Mouse (Mus musculus): ENCODE measurements around the gene Six4. TPM values are rescaled to one million over a fixed set of nuclear protein-coding genes. Genes with fewer than 3 reads are reported as not detected.
"Not testable (repeated sequence)": the region's sequence is repeated elsewhere in the genome, so short reads cannot be mapped to it uniquely, and the experiment has no call there.

Gene Six4
- polyA plus RNA-seq, 1 experiment from 2014 or later = 0.54 TPM

- peaks cover 29% of the 10 kb centered on the region for H3K4me1 ChIP-seq
- H3K4me3 ChIP-seq (replicated peaks) = peak overlapping the region; percentile 64
- no peaks in the 10 kb centered on the region for H3K9me3 ChIP-seq (replicated peaks)
- peak; percentile 55 for ATAC-seq (ENCODE audit: low FRiP score)
- peaks cover 18% of the 10 kb centered on the region; the same call in 1 of the 2 replicates for H3K27me3 ChIP-seq (replicated peaks)
- WGBS = 1% methylated on average over 44 of the region's 44 CpGs
- H3K27ac ChIP-seq (replicated peaks) = no peak overlapping the region
- peak overlapping the region; percentile 61 for H3K9ac ChIP-seq (replicated peaks)
- H3K36me3 ChIP-seq = no peaks in the 10 kb centered on the region
- peak overlapping the region; percentile 99 for H3K4me2 ChIP-seq
Measured at GRCm38 (mm10) chr12:73111561-73112325, 1.5 kb downstream of the Six4 start.

GRCm38 (mm10) chr12:73110431-73111111, 2.7 kb downstream of the Six4 start:
- Histone ChIP-seq H3K9me3 (replicated peaks) (no peaks in the 10 kb centered on the region), H3K36me3 (no peaks in the 10 kb centered on the region), H3K27me3 (replicated peaks) (peaks cover 18% of the 10 kb centered on the region; the same call in 1 of the 2 replicates), H3K9ac (replicated peaks) (peak overlapping the region; percentile 26), H3K27ac (replicated peaks) (no peak overlapping the region), H3K4me2 (peak overlapping the region; percentile 99), H3K4me1 (peaks cover 29% of the 10 kb centered on the region), H3K4me3 (replicated peaks) (peak overlapping the region; percentile 64)
- 5% methylated on average over 23 of the region's 23 CpGs for WGBS
- no peak for ATAC-seq (ENCODE audit: low FRiP score)

GRCm38 (mm10) chr12:73107821-73108220, 5.4 kb downstream of the Six4 start:
- ATAC-seq (ENCODE audit: low FRiP score) = no peak
- 79% methylated on average over 2 of the region's 2 CpGs for WGBS

GRCm38 (mm10) chr12:73103713-73104112, 9.5 kb downstream of the Six4 start:
- WGBS = 95% methylated on average over 12 of the region's 12 CpGs
- H3K27me3 ChIP-seq (replicated peaks) = 0 out of 2 replicates have a peak, but pooled peaks cover 3% of the 10 kb centered on the region
- H3K9ac ChIP-seq (replicated peaks) = no peak overlapping the region
- no peak overlapping the region for H3K4me2 ChIP-seq
- H3K36me3 ChIP-seq = peaks cover 8% of the 10 kb centered on the region
- ATAC-seq (ENCODE audit: low FRiP score) = no peak
- H3K9me3 ChIP-seq (replicated peaks) = 0 out of 2 replicates have a peak, but pooled peaks cover 4% of the 10 kb centered on the region
- no peak overlapping the region for H3K27ac ChIP-seq (replicated peaks)
- H3K4me1 ChIP-seq = no peaks in the 10 kb centered on the region
- no peak overlapping the region for H3K4me3 ChIP-seq (replicated peaks)

More at GRCm38 (mm10) chr12:73107821-73108220, 5.4 kb downstream of the Six4 start:
- H3K36me3 ChIP-seq = peaks cover 8% of the 10 kb centered on the region
- no peak overlapping the region for H3K4me3 ChIP-seq (replicated peaks)
- H3K4me1 ChIP-seq = peaks cover 26% of the 10 kb centered on the region
- H3K9ac ChIP-seq (replicated peaks) = no peak overlapping the region
- H3K9me3 ChIP-seq (replicated peaks) = 0 out of 2 replicates have a peak, but pooled peaks cover 4% of the 10 kb centered on the region
- peaks cover 10% of the 10 kb centered on the region; the same call in 1 of the 2 replicates for H3K27me3 ChIP-seq (replicated peaks)
- H3K4me2 ChIP-seq = no peak overlapping the region
- H3K27ac ChIP-seq (replicated peaks) = no peak overlapping the region

GRCm38 (mm10) chr12:73098593-73098992, 14.7 kb downstream of the Six4 start:
- H3K4me1 ChIP-seq = no peaks in the 10 kb centered on the region
- no peak overlapping the region for H3K4me2 ChIP-seq
- 0 out of 2 replicates have a peak, but pooled peaks cover 4% of the 10 kb centered on the region for H3K9me3 ChIP-seq (replicated peaks)
- ATAC-seq (ENCODE audit: low FRiP score) = no peak
- peaks cover 8% of the 10 kb centered on the region for H3K36me3 ChIP-seq
- H3K9ac ChIP-seq (replicated peaks) = no peak overlapping the region
- no peaks in the 10 kb centered on the region for H3K27me3 ChIP-seq (replicated peaks)
- H3K4me3 ChIP-seq (replicated peaks) = no peak overlapping the region
- 90% methylated on average over 4 of the region's 4 CpGs for WGBS
- H3K27ac ChIP-seq (replicated peaks) = no peak overlapping the region

- 92% methylated on average over 5 of the region's 5 CpGs for WGBS
- H3K4me3 ChIP-seq (replicated peaks); ATAC-seq (ENCODE audit: low FRiP score); H3K36me3 ChIP-seq; H3K9ac ChIP-seq (replicated peaks); H3K27ac ChIP-seq (replicated peaks); H3K9me3 ChIP-seq (replicated peaks); H3K4me2 ChIP-seq; H3K27me3 ChIP-seq (replicated peaks); H3K4me1 ChIP-seq: not testable (repeated sequence)
Measured at GRCm38 (mm10) chr12:73096177-73096576, 17.1 kb downstream of the Six4 start.

- WGBS = 34% methylated on average over 2 of the region's 2 CpGs
Measured at GRCm38 (mm10) chr12:73094605-73095004, 18.7 kb downstream of the Six4 start.

GRCm38 (mm10) chr12:73094189-73094588, 19.1 kb downstream of the Six4 start:
- no peak overlapping the region for H3K27ac ChIP-seq (replicated peaks)
- 78% methylated on average over 2 of the region's 2 CpGs for WGBS
- ATAC-seq (ENCODE audit: low FRiP score) = no peak
- H3K36me3 ChIP-seq = no peaks in the 10 kb centered on the region
- no peak overlapping the region for H3K4me2 ChIP-seq
- no peak overlapping the region for H3K9ac ChIP-seq (replicated peaks)
- no peaks in the 10 kb centered on the region for H3K27me3 ChIP-seq (replicated peaks)
- no peak overlapping the region for H3K4me3 ChIP-seq (replicated peaks)
- H3K9me3 ChIP-seq (replicated peaks) = no peaks in the 10 kb centered on the region
- no peaks in the 10 kb centered on the region for H3K4me1 ChIP-seq

More at GRCm38 (mm10) chr12:73094605-73095004, 18.7 kb downstream of the Six4 start:
- Histone ChIP-seq H3K9ac (replicated peaks) (no peak overlapping the region), H3K27me3 (replicated peaks) (no peaks in the 10 kb centered on the region), H3K4me1 (no peaks in the 10 kb centered on the region), H3K27ac (replicated peaks) (no peak overlapping the region), H3K36me3 (no peaks in the 10 kb centered on the region), H3K4me2 (no peak overlapping the region), H3K4me3 (replicated peaks) (no peak overlapping the region), H3K9me3 (replicated peaks) (no peaks in the 10 kb centered on the region)
- no peak for ATAC-seq (ENCODE audit: low FRiP score)

- Histone ChIP-seq H3K27ac (replicated peaks) (no peak overlapping the region), H3K9ac (replicated peaks) (no peak overlapping the region), H3K4me1 (no peaks in the 10 kb centered on the region), H3K36me3 (no peaks in the 10 kb centered on the region), H3K27me3 (replicated peaks) (no peaks in the 10 kb centered on the region), H3K9me3 (replicated peaks) (no peaks in the 10 kb centered on the region), H3K4me2 (no peak overlapping the region), H3K4me3 (replicated peaks) (no peak overlapping the region)
- 82% methylated on average over 7 of the region's 7 CpGs for WGBS
- no peak for ATAC-seq (ENCODE audit: low FRiP score)
Measured at GRCm38 (mm10) chr12:73090672-73091335, 22.5 kb downstream of the Six4 start.

- Histone ChIP-seq H3K27me3 (replicated peaks) (no peaks in the 10 kb centered on the region), H3K4me3 (replicated peaks) (no peak overlapping the region), H3K9me3 (replicated peaks) (no peaks in the 10 kb centered on the region), H3K4me2 (no peak overlapping the region), H3K27ac (replicated peaks) (no peak overlapping the region), H3K9ac (replicated peaks) (no peak overlapping the region), H3K4me1 (no peaks in the 10 kb centered on the region), H3K36me3 (no peaks in the 10 kb centered on the region)
- WGBS = 82% methylated on average over 5 of the region's 5 CpGs
- ATAC-seq (ENCODE audit: low FRiP score) = no peak
Measured at GRCm38 (mm10) chr12:73088911-73089310, 24.3 kb downstream of the Six4 start.

- H3K4me2 ChIP-seq = no peak overlapping the region
- no peak overlapping the region for H3K9ac ChIP-seq (replicated peaks)
- H3K4me1 ChIP-seq = no peaks in the 10 kb centered on the region
- WGBS = 81% methylated on average over 5 of the region's 5 CpGs
- H3K4me3 ChIP-seq (replicated peaks) = no peak overlapping the region
- no peak for ATAC-seq (ENCODE audit: low FRiP score)
- H3K36me3 ChIP-seq = no peaks in the 10 kb centered on the region
- no peak overlapping the region for H3K27ac ChIP-seq (replicated peaks)
- H3K27me3 ChIP-seq (replicated peaks) = no peaks in the 10 kb centered on the region
- H3K9me3 ChIP-seq (replicated peaks) = no peaks in the 10 kb centered on the region
Measured at GRCm38 (mm10) chr12:73088500-73088899, 24.8 kb downstream of the Six4 start.

Measured in neural tube, embryonic 15.5 days (tissue).